Mouse (Mus musculus): ENCODE data around the gene Lpp. TPM values are rescaled to one million over a fixed set of nuclear protein-coding genes. Genes with fewer than 3 reads are reported as not detected.

Lpp gene
- polyA plus RNA-seq, 1 experiment, result 0.09 TPM

DNA sequence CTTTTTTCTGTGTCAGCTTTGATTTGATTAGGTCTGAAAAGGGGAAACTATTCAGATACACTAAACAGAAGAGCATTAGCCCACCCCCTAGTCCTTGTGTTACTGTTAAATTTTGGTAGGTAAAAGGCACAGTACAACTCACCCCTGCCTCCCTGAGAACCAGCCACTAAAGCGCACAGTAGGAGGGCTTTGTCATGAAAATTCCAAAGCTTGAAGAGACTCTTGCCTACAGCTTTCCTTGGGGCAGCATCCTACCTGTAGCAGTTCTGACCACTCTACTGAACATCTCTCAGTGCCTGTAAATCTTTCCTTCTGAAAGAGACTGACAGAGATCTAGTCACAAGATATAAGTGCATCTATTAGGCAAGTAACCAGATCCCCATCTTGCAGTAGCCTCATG is 482.4 kb downstream of the Lpp start:
- Histone ChIP-seq H3K9me3 (peaks cover 8% of the 10 kb centered on the region), H3K4me3 (replicated peaks) (no peak overlapping the region), H3K27me3 (replicated peaks) (no peaks in the 10 kb centered on the region), H3K36me3 (replicated peaks; ENCODE audit: low read length) (peaks cover 2% of the 10 kb centered on the region), H3K4me1 (peaks cover 8% of the 10 kb centered on the region; the same call in 1 of the 2 replicates)
- no peak for TF ChIP-seq GATA1 (IDR thresholded peaks at IDR 0.05; ENCODE audit: borderline replicate concordance, low read length)
- TF ChIP-seq FLI1 (IDR thresholded peaks at IDR 0.05; ENCODE audit: low read length), result no peak

DNA sequence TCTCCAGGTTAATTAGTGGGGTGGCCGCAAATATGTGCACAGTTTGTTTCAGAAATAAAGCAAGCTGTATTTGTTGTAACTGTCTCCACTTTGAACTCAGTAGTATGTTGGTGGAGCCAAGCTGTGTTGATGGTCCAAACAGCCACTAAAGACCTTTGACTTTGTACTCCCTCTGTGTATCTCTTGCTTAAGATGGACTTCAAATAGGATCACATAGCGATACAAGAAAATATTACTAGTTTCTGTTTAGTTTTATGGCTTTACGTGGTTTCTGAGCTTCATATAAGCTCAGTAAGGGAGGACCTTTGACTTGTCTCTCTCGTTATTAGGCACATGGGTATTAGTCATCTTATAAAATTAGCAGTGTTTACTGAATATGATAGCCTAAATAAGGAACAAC is 485.7 kb downstream of the Lpp start:
- Histone ChIP-seq H3K4me1 (peaks cover 9% of the 10 kb centered on the region; the same call in 1 of the 2 replicates), H3K36me3 (replicated peaks; ENCODE audit: low read length) (no peaks in the 10 kb centered on the region), H3K27me3 (replicated peaks) (no peaks in the 10 kb centered on the region), H3K9me3 (no peaks in the 10 kb centered on the region), H3K4me3 (replicated peaks) (no peak overlapping the region)
- TF ChIP-seq FLI1 (IDR thresholded peaks at IDR 0.05; ENCODE audit: low read length) (no peak), GATA1 (IDR thresholded peaks at IDR 0.05; ENCODE audit: borderline replicate concordance, low read length) (no peak)

- TF ChIP-seq FLI1 (IDR thresholded peaks at IDR 0.05; ENCODE audit: low read length) (no peak), GATA1 (IDR thresholded peaks at IDR 0.05; ENCODE audit: borderline replicate concordance, low read length) (no peak)
- no peak overlapping the region for H3K4me3 ChIP-seq (replicated peaks)
Observed at GRCm38 (mm10) chr16:24880698-24881097, 487.4 kb downstream of the Lpp start.

GRCm38 (mm10) chr16:24881981-24882775 is 488.9 kb downstream of the Lpp start:
- peaks cover 21% of the 10 kb centered on the region for H3K4me1 ChIP-seq
- no peak overlapping the region for H3K4me3 ChIP-seq (replicated peaks)
- no peaks in the 10 kb centered on the region for H3K9me3 ChIP-seq
- no peaks in the 10 kb centered on the region for H3K36me3 ChIP-seq (replicated peaks; ENCODE audit: low read length)
- no peak for TF ChIP-seq GATA1 (IDR thresholded peaks at IDR 0.05; ENCODE audit: borderline replicate concordance, low read length)
- no peak for TF ChIP-seq FLI1 (IDR thresholded peaks at IDR 0.05; ENCODE audit: low read length)
- H3K27me3 ChIP-seq (replicated peaks), result no peaks in the 10 kb centered on the region

More at GRCm38 (mm10) chr16:24880698-24881097, 487.4 kb downstream of the Lpp start:
- no peaks in the 10 kb centered on the region for H3K9me3 ChIP-seq
- H3K4me1 ChIP-seq, result peaks cover 11% of the 10 kb centered on the region; the same call in 1 of the 2 replicates
- no peaks in the 10 kb centered on the region for H3K36me3 ChIP-seq (replicated peaks; ENCODE audit: low read length)
- H3K27me3 ChIP-seq (replicated peaks), result no peaks in the 10 kb centered on the region

- Histone ChIP-seq H3K27me3 (replicated peaks) (no peaks in the 10 kb centered on the region), H3K36me3 (replicated peaks; ENCODE audit: low read length) (no peaks in the 10 kb centered on the region), H3K4me3 (replicated peaks) (no peak overlapping the region), H3K4me1 (peaks cover 20% of the 10 kb centered on the region), H3K9me3 (no peaks in the 10 kb centered on the region)
- TF ChIP-seq FLI1 (IDR thresholded peaks at IDR 0.05; ENCODE audit: low read length), result no peak
- TF ChIP-seq GATA1 (IDR thresholded peaks at IDR 0.05; ENCODE audit: borderline replicate concordance, low read length), result no peak
Observed at GRCm38 (mm10) chr16:24884017-24884416, 490.7 kb downstream of the Lpp start.

GRCm38 (mm10) chr16:24886346-24886745 is 493.0 kb downstream of the Lpp start:
- Histone ChIP-seq H3K4me1 (peaks cover 18% of the 10 kb centered on the region), H3K4me3 (replicated peaks) (no peak overlapping the region), H3K9me3 (no peaks in the 10 kb centered on the region), H3K36me3 (replicated peaks; ENCODE audit: low read length) (no peaks in the 10 kb centered on the region), H3K27me3 (replicated peaks) (no peaks in the 10 kb centered on the region)
- TF ChIP-seq GATA1 (IDR thresholded peaks at IDR 0.05; ENCODE audit: borderline replicate concordance, low read length) (no peak), FLI1 (IDR thresholded peaks at IDR 0.05; ENCODE audit: low read length) (no peak)

GRCm38 (mm10) chr16:24886943-24887342 is 493.6 kb downstream of the Lpp start:
- Histone ChIP-seq H3K36me3 (replicated peaks; ENCODE audit: low read length) (no peaks in the 10 kb centered on the region), H3K4me3 (replicated peaks) (no peak overlapping the region), H3K9me3 (no peaks in the 10 kb centered on the region), H3K27me3 (replicated peaks) (no peaks in the 10 kb centered on the region), H3K4me1 (peaks cover 22% of the 10 kb centered on the region)
- TF ChIP-seq FLI1 (IDR thresholded peaks at IDR 0.05; ENCODE audit: low read length), result no peak
- TF ChIP-seq GATA1 (IDR thresholded peaks at IDR 0.05; ENCODE audit: borderline replicate concordance, low read length), result no peak

DNA sequence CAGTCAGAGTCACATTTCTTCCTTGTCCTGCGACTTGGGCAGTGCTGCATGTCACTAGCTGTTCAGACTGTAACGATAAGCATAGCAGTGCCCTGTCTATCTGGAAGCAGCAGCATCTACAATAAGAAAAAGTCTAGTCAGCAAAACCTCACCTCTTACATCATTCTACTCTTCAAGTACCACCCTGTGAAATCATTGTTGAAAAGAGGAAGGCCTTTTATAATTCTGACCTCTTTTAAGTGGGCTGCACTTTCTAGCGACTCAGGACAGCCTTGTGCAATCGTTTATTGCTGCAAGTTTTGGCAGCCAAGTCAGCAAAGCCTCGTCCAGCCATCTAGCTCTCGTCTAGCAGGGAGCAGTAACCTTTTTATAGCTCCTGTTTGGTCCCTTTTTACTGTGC is 498.1 kb downstream of the Lpp start:
- Histone ChIP-seq H3K36me3 (replicated peaks; ENCODE audit: low read length) (no peaks in the 10 kb centered on the region), H3K27me3 (replicated peaks) (no peaks in the 10 kb centered on the region), H3K4me3 (replicated peaks) (no peak overlapping the region), H3K4me1 (peaks cover 19% of the 10 kb centered on the region), H3K9me3 (no peaks in the 10 kb centered on the region)
- TF ChIP-seq FLI1 (IDR thresholded peaks at IDR 0.05; ENCODE audit: low read length), result no peak
- TF ChIP-seq GATA1 (IDR thresholded peaks at IDR 0.05; ENCODE audit: borderline replicate concordance, low read length), result no peak

DNA sequence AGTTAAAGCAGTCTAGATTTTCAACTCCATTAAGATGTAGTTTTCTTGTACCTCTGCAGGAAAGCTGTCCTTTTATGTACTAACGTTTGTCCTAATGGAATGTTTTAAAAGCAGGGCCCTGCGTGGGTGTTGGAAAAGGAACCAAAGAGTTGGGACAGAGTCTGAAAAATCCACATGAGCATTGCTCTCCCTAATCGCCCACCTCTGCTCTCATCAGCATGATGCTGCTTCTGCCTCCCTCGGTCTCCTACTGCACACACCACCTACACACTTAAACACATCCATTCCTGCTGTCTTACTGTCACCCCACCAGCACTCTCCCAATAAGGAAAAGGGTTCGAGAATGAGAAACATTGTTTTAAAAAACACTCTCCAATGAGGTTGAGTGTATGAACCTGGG is 501.9 kb downstream of the Lpp start:
- Histone ChIP-seq H3K9me3 (no peaks in the 10 kb centered on the region), H3K27me3 (replicated peaks) (no peaks in the 10 kb centered on the region), H3K4me1 (peaks cover 27% of the 10 kb centered on the region), H3K36me3 (replicated peaks; ENCODE audit: low read length) (no peaks in the 10 kb centered on the region), H3K4me3 (replicated peaks) (no peak overlapping the region)
- TF ChIP-seq FLI1 (IDR thresholded peaks at IDR 0.05; ENCODE audit: low read length) (no peak), GATA1 (IDR thresholded peaks at IDR 0.05; ENCODE audit: borderline replicate concordance, low read length) (no peak)

GRCm38 (mm10) chr16:24897641-24898040 is 504.3 kb downstream of the Lpp start:
- H3K4me3 ChIP-seq (replicated peaks), result no peak overlapping the region
- H3K4me1 ChIP-seq, result peaks cover 22% of the 10 kb centered on the region
- no peaks in the 10 kb centered on the region for H3K9me3 ChIP-seq
- TF ChIP-seq GATA1 (IDR thresholded peaks at IDR 0.05; ENCODE audit: borderline replicate concordance, low read length) (no peak), FLI1 (IDR thresholded peaks at IDR 0.05; ENCODE audit: low read length) (no peak)
- no peaks in the 10 kb centered on the region for H3K36me3 ChIP-seq (replicated peaks; ENCODE audit: low read length)
- H3K27me3 ChIP-seq (replicated peaks), result no peaks in the 10 kb centered on the region

All from megakaryocyte, embryonic 14.5 days (primary cell).